Mouse (Mus musculus) neural tube, embryonic 15.5 days (tissue): ENCODE measurements around the gene Olfr642. TPM values are rescaled to one million over a fixed set of nuclear protein-coding genes. Genes with fewer than 3 reads are reported as not detected.

Source experiments
- ATAC-seq: fragments of 200-750 bp; cut with Nextera tagmentation; 2 replicates; pipeline ENCODE4 v1.8.0; 2017; ENCODE audit warnings: mild to moderate bottlenecking, moderate TSS enrichment, moderate library complexity; ENCODE audit not compliant: low FRiP score
- H3K27ac ChIP-seq: fragments of 300-500 bp; sonication (generic); replicated peaks from 2 replicates; pipeline ENCODE4 v1.5.1; 2015; ENCODE audit warnings: mild to moderate bottlenecking, inconsistent platforms
- H3K27me3 ChIP-seq: fragments of 300-500 bp; sonication (generic); replicated peaks from 2 replicates; pipeline ENCODE4 v1.6.1; 2015; ENCODE audit warnings: inconsistent platforms
- H3K36me3 ChIP-seq: fragments of 300-500 bp; sonication (generic); 2 replicates; pipeline ENCODE4 v1.6.1; 2015; ENCODE audit warnings: inconsistent platforms
- H3K4me1 ChIP-seq: fragments of 300-500 bp; sonication (generic); 2 replicates; pipeline ENCODE4 v1.6.1; 2015; ENCODE audit warnings: inconsistent platforms
- H3K4me2 ChIP-seq: fragments of 300-500 bp; sonication (generic); 2 replicates; pipeline ENCODE4 v1.6.1; 2015; ENCODE audit warnings: inconsistent platforms, mild to moderate bottlenecking, moderate library complexity
- H3K4me3 ChIP-seq: fragments of 300-500 bp; sonication (generic); replicated peaks from 2 replicates; pipeline ENCODE4 v1.5.1; 2015; ENCODE audit warnings: mild to moderate bottlenecking, inconsistent platforms
- H3K9ac ChIP-seq: fragments of 300-500 bp; sonication (generic); replicated peaks from 2 replicates; pipeline ENCODE4 v1.6.1; 2015; ENCODE audit warnings: mild to moderate bottlenecking, inconsistent platforms
- H3K9me3 ChIP-seq: fragments of 300-500 bp; sonication (generic); replicated peaks from 2 replicates; pipeline ENCODE4 v1.6.1; 2016; ENCODE audit warnings: inconsistent platforms
- polyA plus RNA-seq: library from polyadenylated mRNA; unstranded; fragments of >200 nt; fragmentation: Nextera tagmentation; extraction: Ambion mirVana; gene quantifications from 2 replicates; pipeline ENCODE4 v1.2.1, GENCODE M21; 2015

Gene Olfr642
- polyA plus RNA-seq, 1 experiment from 2014 or later, result not detected

- Histone ChIP-seq H3K4me2 (no peak overlapping the region), H3K9ac (no peak overlapping the region), H3K4me3 (no peak overlapping the region), H3K9me3 (no peaks in the 10 kb centered on the region), H3K27me3 (no peaks in the 10 kb centered on the region), H3K4me1 (no peaks in the 10 kb centered on the region), H3K36me3 (no peaks in the 10 kb centered on the region), H3K27ac (no peak overlapping the region)
- no peak for ATAC-seq
These were observed 53.3 kb downstream of the Olfr642 start for GRCm38 (mm10) chr7:103999124-103999523.

GRCm38 (mm10) chr7:103998446-103998845 lies 54.0 kb downstream of the Olfr642 start, which contains the start of gene Olfr638:
Olfr638 (plus strand) TSS chr7:103998746.
- Histone ChIP-seq H3K9ac (no peak within 1 kb of the TSS), H3K4me2 (no peak within 1 kb of the TSS), H3K4me1 (no peaks in the 10 kb centered on the region), H3K27ac (no peak within 1 kb of the TSS), H3K36me3 (no peaks in the 10 kb centered on the region), H3K27me3 (no peaks in the 10 kb centered on the region), H3K9me3 (no peaks in the 10 kb centered on the region), H3K4me3 (no peak within 1 kb of the TSS)
- no peak for ATAC-seq

Other genes with a start within 250 kb of the Olfr642 start
- 1,593 and 1,794 TPM in 2 replicates for gene Hbb-bt, start 238.7 kb downstream of the Olfr642 start, polyA plus RNA-seq
- 4,647 and 5,279 TPM in 2 replicates for gene Hbb-bs, start 224.6 kb downstream of the Olfr642 start, polyA plus RNA-seq
- not detected in 2 replicates for gene Hbb-bh2, start 212.1 kb downstream of the Olfr642 start, polyA plus RNA-seq
- 1.5 and 2.4 TPM in 2 replicates for gene Hbb-bh1, start 209.5 kb downstream of the Olfr642 start, polyA plus RNA-seq
- gene Hbb-y, start 199.4 kb downstream of the Olfr642 start, polyA plus RNA-seq, result 141 and 250 TPM in 2 replicates
- not detected in 2 replicates for gene Olfr66, start 166.4 kb downstream of the Olfr642 start, polyA plus RNA-seq
- not detected in 2 replicates for gene Olfr64, start 158.2 kb downstream of the Olfr642 start, polyA plus RNA-seq
- gene Olfr65, start 149.2 kb downstream of the Olfr642 start, polyA plus RNA-seq, result not detected in 2 replicates
- not detected in 2 replicates for gene Olfr631, start 123.8 kb downstream of the Olfr642 start, polyA plus RNA-seq
- not detected in 2 replicates for gene Olfr632, start 118.3 kb downstream of the Olfr642 start, polyA plus RNA-seq
- gene Olfr633, start 108.2 kb downstream of the Olfr642 start, polyA plus RNA-seq, result not detected in 2 replicates
- 0.03 TPM in 1 of 2 replicates, not detected in the other for gene Olfr635, start 81.5 kb downstream of the Olfr642 start, polyA plus RNA-seq
- not detected in 2 replicates for gene Olfr638, start 53.9 kb downstream of the Olfr642 start, polyA plus RNA-seq
- gene Olfr639, start 35.4 kb downstream of the Olfr642 start, polyA plus RNA-seq, result 0.03 TPM in 1 of 2 replicates, not detected in the other
- gene Olfr640, start 27.1 kb downstream of the Olfr642 start, polyA plus RNA-seq, result not detected in 2 replicates
- not detected in 2 replicates for gene Olfr641, start 17.2 kb downstream of the Olfr642 start, polyA plus RNA-seq
- gene 4930516K23Rik, start 8.8 kb upstream of the Olfr642 start, polyA plus RNA-seq, result not detected in 2 replicates
- not detected in 2 replicates for gene Olfr644, start 19.2 kb upstream of the Olfr642 start, polyA plus RNA-seq
- not detected in 2 replicates for gene Olfr645, start 32.8 kb upstream of the Olfr642 start, polyA plus RNA-seq
- not detected in 2 replicates for gene Olfr646, start 52.2 kb upstream of the Olfr642 start, polyA plus RNA-seq
- not detected in 2 replicates for gene Ubqln5, start 77.2 kb upstream of the Olfr642 start, polyA plus RNA-seq
- not detected in 2 replicates for gene Olfr643, start 84.7 kb upstream of the Olfr642 start, polyA plus RNA-seq
- gene Ubqln3, start 90.6 kb upstream of the Olfr642 start, polyA plus RNA-seq, result not detected in 2 replicates
- gene Ubqlnl, start 97.9 kb upstream of the Olfr642 start, polyA plus RNA-seq, result not detected in 2 replicates
- gene Olfm5, start 112.2 kb upstream of the Olfr642 start, polyA plus RNA-seq, result not detected in 2 replicates
- 0.37 and 0.42 TPM in 2 replicates for gene Olfr648, start 130.7 kb upstream of the Olfr642 start, polyA plus RNA-seq
- gene Olfr649, start 143.3 kb upstream of the Olfr642 start, polyA plus RNA-seq, result not detected in 2 replicates
- 0.54 and 1.1 TPM in 2 replicates for gene Trim6, start 166.1 kb upstream of the Olfr642 start, polyA plus RNA-seq
- gene Trim34a, start 191.8 kb upstream of the Olfr642 start, polyA plus RNA-seq, result 0.72 and 2.2 TPM in 2 replicates
- 0.15 and 0.34 TPM in 2 replicates for gene Trim5, start 235.4 kb upstream of the Olfr642 start, polyA plus RNA-seq